Mouse (Mus musculus) WW6 (cell line): Measurements from ENCODE around the gene Zfp867.

Experiments used
- DNase-seq: peaks from one replicate; pipeline ENCODE4 v3.0.0-alpha.2; 2013; ENCODE audit warnings: low read depth, low spot score

Gene Zfp867

GRCm38 (mm10) chr11:59472326-59472677 lies at the start of gene Zfp867:
TSS of gene Zfp867 (minus strand) at chr11:59472474.
- peak; percentile 90 for DNase-seq

- DNase-seq = no peak
Measured at GRCm38 (mm10) chr11:59519741-59520495, 47.6 kb upstream of the Zfp867 start.

- no peak for DNase-seq
Measured at GRCm38 (mm10) chr11:59518226-59518625, 46.0 kb upstream of the Zfp867 start.

- DNase-seq = no peak
Measured at GRCm38 (mm10) chr11:59517441-59517840, 45.2 kb upstream of the Zfp867 start.

- no peak for DNase-seq
Measured at GRCm38 (mm10) chr11:59514789-59515188, 42.5 kb upstream of the Zfp867 start.

GRCm38 (mm10) chr11:59514381-59514780 lies 42.1 kb upstream of the Zfp867 start:
- DNase-seq = no peak

GRCm38 (mm10) chr11:59513556-59513955 lies 41.3 kb upstream of the Zfp867 start:
- DNase-seq = no peak

GRCm38 (mm10) chr11:59512733-59513132 lies 40.5 kb upstream of the Zfp867 start:
- DNase-seq = no peak

GRCm38 (mm10) chr11:59511558-59511957 lies 39.3 kb upstream of the Zfp867 start:
- no peak for DNase-seq

GRCm38 (mm10) chr11:59506713-59507074 lies 34.4 kb upstream of the Zfp867 start:
- no peak for DNase-seq

GRCm38 (mm10) chr11:59505839-59506712 lies 33.8 kb upstream of the Zfp867 start:
- DNase-seq = peak; percentile 77

GRCm38 (mm10) chr11:59505351-59505838 lies 33.1 kb upstream of the Zfp867 start:
- DNase-seq = peak; percentile 87

GRCm38 (mm10) chr11:59501978-59502700 lies 29.9 kb upstream of the Zfp867 start:
- DNase-seq = no peak

GRCm38 (mm10) chr11:59497747-59498146 lies 25.5 kb upstream of the Zfp867 start:
- no peak for DNase-seq

- DNase-seq = no peak
Measured at GRCm38 (mm10) chr11:59496672-59497310, 24.5 kb upstream of the Zfp867 start.

GRCm38 (mm10) chr11:59486222-59486621 lies 13.9 kb upstream of the Zfp867 start:
- DNase-seq = no peak

GRCm38 (mm10) chr11:59485641-59486040 lies 13.4 kb upstream of the Zfp867 start:
- no peak for DNase-seq

- no peak for DNase-seq
Measured at GRCm38 (mm10) chr11:59483212-59483611, 10.9 kb upstream of the Zfp867 start.

- no peak for DNase-seq
Measured at GRCm38 (mm10) chr11:59477240-59477639, 5.0 kb upstream of the Zfp867 start.

GRCm38 (mm10) chr11:59471413-59472325 lies 605 bp downstream of the Zfp867 start:
- DNase-seq = no peak
